ENCODE assay signal across 33 mouse cellular contexts in the genomic region with DNA sequence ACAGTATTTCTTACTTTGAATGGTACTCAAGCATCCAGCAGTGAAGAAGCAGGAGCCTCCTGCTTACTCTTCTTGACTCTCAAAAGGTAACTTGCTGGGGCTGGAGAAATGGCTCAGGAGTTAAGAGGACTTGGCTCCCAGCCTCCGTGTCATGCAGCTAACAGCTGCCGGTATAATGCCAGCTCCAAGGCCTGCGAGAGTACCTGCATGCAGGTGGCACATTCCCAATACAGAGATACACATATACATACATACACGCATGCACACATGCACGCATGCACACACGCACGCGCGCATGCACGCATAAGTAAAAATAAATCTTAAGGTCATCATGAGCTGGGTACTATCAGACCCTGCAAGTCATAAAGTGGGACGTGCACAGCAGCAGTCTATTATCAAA.
"Had no signal": no experiment of that assay in that cellular context is flagged by ENCODE, and none has a peak within 500 bp of the region (broad histone marks: within the 10 kb centered on the region; RNA-seq: fewer than 3 reads in every experiment).

No protein-coding gene starts in this region.

- H3K9me3 ChIP-seq: heart, embryonic 12.5 days; heart, embryonic 13.5 days; heart, embryonic 15.5 days; hindbrain, embryonic 10.5 days; hindbrain, embryonic 12.5 days; hindbrain, embryonic 13.5 days; hindbrain, embryonic 15.5 days; intestine, embryonic 15.5 days; kidney, embryonic 15.5 days had no signal

- H3K27me3 ChIP-seq: heart, embryonic 12.5 days; heart, embryonic 15.5 days; hindbrain, embryonic 12.5 days; hindbrain, embryonic 13.5 days; hindbrain, embryonic 15.5 days; intestine, embryonic 15.5 days; kidney, embryonic 15.5 days had no signal

- H3K4me1 ChIP-seq: heart, embryonic 12.5 days; heart, embryonic 13.5 days; heart, embryonic 15.5 days; hindbrain, embryonic 10.5 days; hindbrain, embryonic 12.5 days; hindbrain, embryonic 13.5 days; hindbrain, embryonic 15.5 days; intestine, embryonic 15.5 days; kidney, embryonic 15.5 days had no signal

- ATAC-seq: hindbrain, embryonic 16.5 days; hindbrain, postnatal 0 days; inflammation-experienced regulatory T-cells, adult 6 months; intestine, embryonic 15.5 days; intestine, embryonic 16.5 days; intestine, postnatal 0 days had no signal

- H3K4me3 ChIP-seq: heart, embryonic 12.5 days; heart, embryonic 13.5 days; heart, embryonic 15.5 days; hindbrain, embryonic 10.5 days; hindbrain, embryonic 12.5 days; hindbrain, embryonic 13.5 days; hindbrain, embryonic 15.5 days; intestine, embryonic 15.5 days; kidney, embryonic 15.5 days; layer of hippocampus, adult 2 months; left cerebral cortex, adult 2 months had no signal

- DNase-seq: heart, postnatal 10 days; heart, postnatal 14 days; heart, postnatal 36 days; kidney, adult 11 months; kidney, adult 18-20 months; kidney, adult 2 months; kidney, adult 8-10 months; kidney, adult 9 months; kidney, postnatal 10 days; kidney, postnatal 14 days; kidney, postnatal 25 days; kidney, postnatal 36 days; kidney, postnatal 4 days; layer of hippocampus, adult 9-11 months; layer of hippocampus, postnatal 36 days had no signal

- H3K27ac ChIP-seq: heart, embryonic 13.5 days; heart, embryonic 15.5 days; hindbrain, embryonic 10.5 days; hindbrain, embryonic 12.5 days; hindbrain, embryonic 13.5 days; hindbrain, embryonic 14.5 days; hindbrain, embryonic 15.5 days; hindbrain, postnatal 0 days; intestine, embryonic 15.5 days; kidney, embryonic 15.5 days; kidney, postnatal 0 days; layer of hippocampus, adult 2 months; left cerebral cortex, adult 2 months had no signal

- H3K36me3 ChIP-seq: heart, embryonic 12.5 days; heart, embryonic 13.5 days; heart, embryonic 15.5 days; hindbrain, embryonic 10.5 days; hindbrain, embryonic 12.5 days; hindbrain, embryonic 13.5 days; hindbrain, embryonic 15.5 days; intestine, embryonic 15.5 days; kidney, embryonic 15.5 days had no signal
